Mouse (Mus musculus) myocyte (in vitro differentiated cells): Measurements from ENCODE around the gene Lag3. TPM values are rescaled to one million over a fixed set of nuclear protein-coding genes. Genes with fewer than 3 reads are reported as not detected.

Experiments
- H3K27me3 ChIP-seq: one replicate; pipeline ENCODE4 v1.6.1; 2011; ENCODE audit not compliant: control insufficient read depth, insufficient read depth, insufficient read length
- H3K36me3 ChIP-seq: one replicate; pipeline ENCODE4 v1.6.1; 2011; ENCODE audit not compliant: control insufficient read depth, insufficient read depth
- H3K4me2 ChIP-seq: one replicate; pipeline ENCODE4 v1.6.1; 2011; ENCODE audit warnings: low read depth, control low read depth
- H3K4me3 ChIP-seq: one replicate; pipeline ENCODE4 v1.5.1; 2011; ENCODE audit warnings: mild to moderate bottlenecking, control low read depth, moderate library complexity
- H3K79me2 ChIP-seq: one replicate; pipeline ENCODE4 v1.6.1; 2011; ENCODE audit not compliant: control insufficient read depth, insufficient read depth
- H3ac ChIP-seq: one replicate; pipeline ENCODE4 v1.6.1; 2011; ENCODE audit not compliant: control insufficient read depth, insufficient read length
- CEBPB ChIP-seq: IDR thresholded peaks from 2 replicates; pipeline ENCODE4 v1.6.1; 2011; ENCODE audit warnings: mild to moderate bottlenecking, moderate library complexity; ENCODE audit not compliant: poor library complexity, insufficient read depth, severe bottlenecking
- E2F4 ChIP-seq: IDR thresholded peaks from one replicate; pipeline ENCODE4 v1.6.1; 2011; ENCODE audit warnings: mild to moderate bottlenecking, control low read depth, moderate library complexity; ENCODE audit not compliant: insufficient read depth
- MAX ChIP-seq: IDR thresholded peaks from one replicate; pipeline ENCODE4 v1.6.1; 2011; ENCODE audit warnings: low read depth, mild to moderate bottlenecking, control low read depth
- MYOD1 ChIP-seq, 3 experiments: IDR thresholded peaks; one replicate each; pipeline ENCODE4 v1.6.1; 2011; ENCODE audit warnings: control low read depth in 2 of 3, low read depth in 2 of 3, mild to moderate bottlenecking in 2 of 3, moderate library complexity in 1 of 3; ENCODE audit not compliant: insufficient read length in 2 of 3, control insufficient read depth in 1 of 3
- MYOG ChIP-seq, 3 experiments: IDR thresholded peaks; one replicate each; pipeline ENCODE4 v1.6.1; 2011; ENCODE audit warnings: control low read depth in 2 of 3, low read depth in 2 of 3, mild to moderate bottlenecking in 2 of 3; ENCODE audit not compliant: insufficient read length in 2 of 3, control insufficient read depth in 1 of 3, insufficient read depth in 1 of 3
- POLR2A ChIP-seq: IDR thresholded peaks from one replicate; pipeline ENCODE4 v1.6.1; 2011; ENCODE audit warnings: low read depth, mild to moderate bottlenecking, control low read depth, moderate library complexity; ENCODE audit not compliant: insufficient read length
- POLR2AphosphoS2 ChIP-seq: IDR thresholded peaks from one replicate; pipeline ENCODE4 v1.6.1; 2011; ENCODE audit warnings: low read depth, control low read depth; ENCODE audit not compliant: insufficient read length
- REST ChIP-seq: IDR thresholded peaks from one replicate; pipeline ENCODE4 v1.6.1; 2011; ENCODE audit warnings: mild to moderate bottlenecking, control low read depth, moderate library complexity; ENCODE audit not compliant: insufficient read depth, insufficient read length
- SRF ChIP-seq: IDR thresholded peaks from one replicate; pipeline ENCODE4 v1.6.1; 2011; ENCODE audit warnings: low read depth; ENCODE audit not compliant: control insufficient read depth, insufficient read length
- TCF12 ChIP-seq: IDR thresholded peaks from one replicate; pipeline ENCODE4 v1.6.1; 2011; ENCODE audit warnings: mild to moderate bottlenecking, control low read depth; ENCODE audit not compliant: poor library complexity, insufficient read depth, severe bottlenecking
- TCF3 ChIP-seq: IDR thresholded peaks from one replicate; pipeline ENCODE4 v1.6.1; 2011; ENCODE audit warnings: low read depth, control low read depth; ENCODE audit not compliant: insufficient read length
- USF1 ChIP-seq: IDR thresholded peaks from one replicate; pipeline ENCODE4 v1.6.1; 2011; ENCODE audit warnings: low read depth, mild to moderate bottlenecking, control low read depth, moderate library complexity
- polyA plus RNA-seq: library from polyadenylated mRNA; unstranded; fragments of >200 nt; fragmentation: generic; extraction: Trizol; gene quantifications from one replicate; pipeline ENCODE4 v1.2.1, GENCODE M21; 2012; ENCODE audit warnings: missing spikeins

Lag3 gene
- polyA plus RNA-seq, 1 experiment, result 0.41 TPM

GRCm38 (mm10) chr6:124890997-124891396, 20.5 kb downstream of the Lag3 start:
- Histone ChIP-seq H3K4me3 (no peak overlapping the region), H3ac (no peak overlapping the region), H3K79me2 (no peaks in the 10 kb centered on the region), H3K27me3 (peaks cover 25% of the 10 kb centered on the region), H3K36me3 (no peaks in the 10 kb centered on the region), H3K4me2 (no peak overlapping the region)
- TF ChIP-seq TCF12 (no peak), CEBPB (no peak), MAX (no peak), POLR2A (no peak), REST (no peak), USF1 (no peak), TCF3 (no peak), MYOD1 (IDR thresholded peaks at IDR 0.05; ENCODE audit: control insufficient read depth in 1 of 3, insufficient read length in 2 of 3, low read depth in 2 of 3) (no peak), MYOG (IDR thresholded peaks at IDR 0.05; ENCODE audit: control insufficient read depth in 1 of 3, insufficient read depth in 1 of 3, insufficient read length in 2 of 3, low read depth in 2 of 3) (no peak), SRF (no peak), POLR2AphosphoS2 (no peak), E2F4 (no peak)

DNA sequence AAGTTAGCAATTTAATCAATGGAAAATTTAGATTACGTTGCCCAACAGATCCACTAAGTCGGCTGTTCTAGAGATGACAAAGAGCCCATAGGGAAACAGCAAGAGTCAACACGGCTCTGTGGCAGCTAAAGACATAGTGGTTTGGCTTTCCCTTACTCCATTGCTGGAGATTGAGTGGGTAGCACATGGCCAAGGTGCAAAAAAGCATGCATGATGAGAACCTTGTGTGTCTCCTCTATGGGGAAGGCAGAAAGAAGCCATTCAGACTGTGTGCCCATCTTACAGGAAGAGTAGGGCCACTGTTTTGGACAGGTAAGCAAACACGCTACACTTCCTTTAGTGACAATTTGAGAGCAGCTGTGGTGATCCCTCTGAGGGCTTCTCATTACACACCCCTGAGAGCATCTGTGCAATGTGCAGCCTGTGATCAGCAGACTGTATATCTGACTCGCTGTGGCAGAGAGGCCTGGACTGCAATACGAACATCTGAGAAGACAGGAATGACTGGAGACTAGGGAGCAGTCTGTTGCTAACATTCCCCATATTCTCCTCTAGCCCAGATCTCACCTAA, 22.9 kb downstream of the Lag3 start:
- no peak overlapping the region for H3K4me3 ChIP-seq
- no peaks in the 10 kb centered on the region for H3K79me2 ChIP-seq
- H3K4me2 ChIP-seq, result no peak overlapping the region
- TF ChIP-seq TCF12, result no peak
- no peak for TF ChIP-seq CEBPB
- TF ChIP-seq MYOG (IDR thresholded peaks at IDR 0.05; ENCODE audit: control insufficient read depth in 1 of 3, insufficient read depth in 1 of 3, insufficient read length in 2 of 3, low read depth in 2 of 3), result no peak
- no peak for TF ChIP-seq E2F4
- no peak for TF ChIP-seq POLR2A
- no peak for TF ChIP-seq SRF
- TF ChIP-seq POLR2AphosphoS2, result no peak
- TF ChIP-seq MAX, result no peak
- no peak for TF ChIP-seq REST
- TF ChIP-seq MYOD1 (IDR thresholded peaks at IDR 0.05; ENCODE audit: control insufficient read depth in 1 of 3, insufficient read length in 2 of 3, low read depth in 2 of 3), result no peak
- no peak for TF ChIP-seq USF1
- TF ChIP-seq TCF3, result no peak
- H3K36me3 ChIP-seq, result no peaks in the 10 kb centered on the region
- no peak overlapping the region for H3ac ChIP-seq
- H3K27me3 ChIP-seq, result peaks cover 25% of the 10 kb centered on the region

DNA sequence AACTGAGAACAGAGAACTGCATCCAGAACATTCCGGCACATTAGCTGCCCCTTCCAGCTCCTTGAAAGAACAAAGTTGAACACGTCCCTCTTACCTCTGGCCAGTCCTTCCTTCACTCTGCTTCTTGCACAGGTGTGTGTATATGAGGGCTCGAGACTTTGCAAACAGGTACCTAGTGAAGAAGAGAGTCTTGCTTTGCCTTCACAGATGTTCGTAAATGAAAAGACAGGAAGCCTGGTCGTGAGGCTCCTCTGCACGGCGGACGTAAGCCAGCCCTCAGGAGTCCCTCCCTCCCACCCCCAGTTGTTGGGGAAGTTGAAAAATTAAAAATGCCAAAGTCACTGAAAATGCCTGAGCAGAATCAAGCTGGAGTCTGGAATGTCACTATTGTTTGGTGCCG, 23.5 kb downstream of the Lag3 start, which contains the start of gene Cd4:
Gene Cd4 (minus strand): TSS at position 236 of the 400 bp plus-strand sequence.
- Histone ChIP-seq H3K4me2 (no peak within 1 kb of the TSS), H3ac (no peak within 1 kb of the TSS), H3K27me3 (peaks cover 24% of the 10 kb centered on the region), H3K4me3 (no peak within 1 kb of the TSS), H3K79me2 (no peaks in the 10 kb centered on the region), H3K36me3 (no peaks in the 10 kb centered on the region)
- no peak for TF ChIP-seq MAX
- no peak for TF ChIP-seq MYOG (IDR thresholded peaks at IDR 0.05; ENCODE audit: control insufficient read depth in 1 of 3, insufficient read depth in 1 of 3, insufficient read length in 2 of 3, low read depth in 2 of 3)
- no peak for TF ChIP-seq SRF
- no peak for TF ChIP-seq CEBPB
- TF ChIP-seq POLR2AphosphoS2, result no peak
- no peak for TF ChIP-seq E2F4

- H3K4me3 ChIP-seq, result no peak overlapping the region
- no peak overlapping the region for H3K4me2 ChIP-seq
- no peaks in the 10 kb centered on the region for H3K36me3 ChIP-seq
- peaks cover 15% of the 10 kb centered on the region for H3K27me3 ChIP-seq
- no peaks in the 10 kb centered on the region for H3K79me2 ChIP-seq
- no peak overlapping the region for H3ac ChIP-seq
- TF ChIP-seq MYOD1 (IDR thresholded peaks at IDR 0.05; ENCODE audit: control insufficient read depth in 1 of 3, insufficient read length in 2 of 3, low read depth in 2 of 3) (no peak), REST (no peak), TCF3 (no peak), USF1 (no peak), POLR2AphosphoS2 (no peak), CEBPB (no peak), TCF12 (no peak), MAX (no peak)
Measured at GRCm38 (mm10) chr6:124885956-124886381, 25.5 kb downstream of the Lag3 start.
